Mouse (Mus musculus) lung, embryonic 16.5 days (tissue): ENCODE data around the gene Afap1l2. TPM values are rescaled to one million over a fixed set of nuclear protein-coding genes. Genes with fewer than 3 reads are reported as not detected.

ENCODE experiments used
- ATAC-seq: fragments of 200-750 bp; cut with Nextera tagmentation; 2 replicates; pipeline ENCODE4 v1.8.0; 2017; ENCODE audit warnings: low read depth, mild to moderate bottlenecking, moderate library complexity
- H3K27ac ChIP-seq: fragments of 300-500 bp; sonication (generic); 2 replicates; pipeline ENCODE4 v1.5.1; 2014; ENCODE audit warnings: mild to moderate bottlenecking, control low read depth, low read length
- H3K27me3 ChIP-seq: fragments of 300-500 bp; sonication (generic); 2 replicates; pipeline ENCODE4 v1.6.1; 2014; ENCODE audit warnings: low read depth, low read length, mixed read lengths; ENCODE audit not compliant: control insufficient read depth, insufficient read depth
- H3K36me3 ChIP-seq: fragments of 300-500 bp; sonication (generic); 2 replicates; pipeline ENCODE4 v1.6.1; 2014; ENCODE audit warnings: low read length; ENCODE audit not compliant: control insufficient read depth, insufficient read depth
- H3K4me1 ChIP-seq: fragments of 300-500 bp; sonication (generic); replicated peaks from 2 replicates; pipeline ENCODE4 v1.6.1; 2014; ENCODE audit warnings: low read length, mixed read lengths; ENCODE audit not compliant: control insufficient read depth, insufficient read depth
- H3K4me2 ChIP-seq: fragments of 300-500 bp; sonication (generic); 2 replicates; pipeline ENCODE4 v1.6.1; 2014; ENCODE audit warnings: low read depth, low read length, control low read depth
- H3K4me3 ChIP-seq: fragments of 300-500 bp; sonication (generic); 2 replicates; pipeline ENCODE4 v1.5.1; 2014; ENCODE audit warnings: mild to moderate bottlenecking, low read length, control low read depth
- H3K9ac ChIP-seq: fragments of 300-500 bp; sonication (generic); 2 replicates; pipeline ENCODE4 v1.6.1; 2014; ENCODE audit warnings: low read length, control low read depth
- H3K9me3 ChIP-seq: fragments of 300-500 bp; sonication (generic); 2 replicates; pipeline ENCODE4 v1.6.1; 2016; ENCODE audit warnings: low read length; ENCODE audit not compliant: control insufficient read depth
- WGBS: fragments of 180-500 bp; shearing (Covaris S2); extraction: QIAGEN DNeasy Blood & Tissue Kit; methylation state at CpG from one replicate; pipeline ENCODE4 v1.1.7; 2014; 5-methylcytosine and 5-hydroxymethylcytosine counted together
- polyA plus RNA-seq: library from polyadenylated mRNA; unstranded; fragments of >200 nt; fragmentation: Nextera tagmentation; extraction: Ambion mirVana; gene quantifications from 2 replicates; pipeline ENCODE4 v1.2.1, GENCODE M21; 2015

Gene Afap1l2
- polyA plus RNA-seq, 1 experiment from 2014 or later: 31.3 TPM

- 80% methylated on average over 9 of the region's 9 CpGs for WGBS
- no peak overlapping the region for H3K4me2 ChIP-seq
- no peak overlapping the region for H3K27ac ChIP-seq
- no peaks in the 10 kb centered on the region for H3K27me3 ChIP-seq
- no peak overlapping the region for H3K4me3 ChIP-seq
- peaks cover 7% of the 10 kb centered on the region; the same call in 1 of the 2 replicates for H3K4me1 ChIP-seq
- no peak overlapping the region for H3K9ac ChIP-seq
- no peaks in the 10 kb centered on the region for H3K36me3 ChIP-seq
- ATAC-seq: peak; percentile 49; the same call in 1 of the 2 replicates
- no peaks in the 10 kb centered on the region for H3K9me3 ChIP-seq
These were observed 78.0 kb downstream of the Afap1l2 start for GRCm38 (mm10) chr19:56930029-56930428.

- Histone ChIP-seq H3K36me3 (no peaks in the 10 kb centered on the region), H3K9me3 (no peaks in the 10 kb centered on the region), H3K4me3 (no peak overlapping the region), H3K4me2 (no peak overlapping the region), H3K9ac (no peak overlapping the region), H3K27ac (no peak overlapping the region), H3K4me1 (peaks cover 7% of the 10 kb centered on the region; the same call in 1 of the 2 replicates), H3K27me3 (no peaks in the 10 kb centered on the region)
- WGBS: 64% methylated on average over 3 of the region's 3 CpGs
- peak; percentile 53; the same call in 1 of the 2 replicates for ATAC-seq
These were observed 78.6 kb downstream of the Afap1l2 start for GRCm38 (mm10) chr19:56929392-56929791.

DNA sequence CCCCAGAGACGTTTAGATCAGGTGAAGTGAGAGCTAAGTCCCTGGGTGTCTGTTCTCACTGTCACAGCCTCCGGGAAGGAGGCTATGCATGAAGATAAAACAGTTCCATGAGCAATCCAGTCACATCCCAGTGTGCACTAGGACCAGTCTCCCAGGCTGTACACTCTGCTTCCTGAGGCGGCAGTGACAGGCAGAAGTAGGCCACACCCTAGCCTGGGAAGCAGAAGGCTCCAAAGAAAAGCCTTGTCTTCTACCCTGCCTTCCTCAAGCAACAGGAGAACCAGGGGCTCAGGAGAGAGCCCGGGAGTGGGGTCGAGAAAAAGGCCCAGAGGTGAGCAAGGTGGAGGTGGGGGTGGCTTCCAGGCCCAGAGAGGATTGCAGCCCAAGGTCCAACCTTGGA is 86.3 kb downstream of the Afap1l2 start:
- Histone ChIP-seq H3K4me1 (no peaks in the 10 kb centered on the region), H3K4me3 (no peak overlapping the region)
- no peak for ATAC-seq

DNA sequence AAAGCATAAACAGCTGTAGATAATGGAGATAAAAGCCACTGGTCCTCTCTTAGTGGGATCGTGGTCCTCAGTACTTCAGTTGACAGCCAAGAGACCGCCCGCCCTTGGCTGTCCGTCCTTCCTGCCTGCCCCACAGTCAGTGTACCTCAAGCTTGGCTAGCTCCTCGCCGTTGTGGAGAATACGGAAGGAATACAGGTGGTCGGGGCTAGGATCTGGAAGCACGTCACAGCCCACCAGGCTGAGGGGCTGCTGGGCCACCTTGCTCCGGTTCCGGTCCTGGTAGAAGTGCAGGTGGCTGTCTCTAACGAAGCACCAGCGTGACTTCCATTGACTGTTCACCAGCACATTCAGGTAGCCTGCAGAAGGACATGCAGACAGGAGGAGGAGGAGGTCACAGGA is 87.8 kb downstream of the Afap1l2 start:
- Histone ChIP-seq H3K36me3 (no peaks in the 10 kb centered on the region), H3K9me3 (no peaks in the 10 kb centered on the region), H3K4me1 (peaks cover 11% of the 10 kb centered on the region), H3K27ac (no peak overlapping the region), H3K27me3 (no peaks in the 10 kb centered on the region), H3K4me2 (no peak overlapping the region), H3K4me3 (no peak overlapping the region), H3K9ac (no peak overlapping the region)
- ATAC-seq: no peak
- 85% methylated on average over 13 of the region's 13 CpGs for WGBS

More for the DNA sequence above, 86.3 kb downstream of the Afap1l2 start:
- 65% methylated on average over 5 of the region's 5 CpGs for WGBS
- no peak overlapping the region for H3K27ac ChIP-seq
- no peak overlapping the region for H3K9ac ChIP-seq
- no peaks in the 10 kb centered on the region for H3K9me3 ChIP-seq
- H3K27me3 ChIP-seq: no peaks in the 10 kb centered on the region
- no peak overlapping the region for H3K4me2 ChIP-seq
- no peaks in the 10 kb centered on the region for H3K36me3 ChIP-seq

- H3K27me3 ChIP-seq: no peaks in the 10 kb centered on the region
- no peaks in the 10 kb centered on the region for H3K36me3 ChIP-seq
- H3K9me3 ChIP-seq: 0 out of 2 replicates have a peak, but pooled peaks cover under 1% of the 10 kb centered on the region
- no peak overlapping the region for H3K27ac ChIP-seq
- no peak overlapping the region for H3K4me3 ChIP-seq
- H3K4me1 ChIP-seq: peaks cover 11% of the 10 kb centered on the region
- ATAC-seq: peak; percentile 76
- 17% methylated on average over 7 of the region's 7 CpGs for WGBS
- H3K4me2 ChIP-seq: no peak overlapping the region
- H3K9ac ChIP-seq: no peak overlapping the region
These were observed 88.4 kb downstream of the Afap1l2 start for GRCm38 (mm10) chr19:56919628-56920027.

GRCm38 (mm10) chr19:56915084-56915483 is 92.9 kb downstream of the Afap1l2 start:
- Histone ChIP-seq H3K27me3 (no peaks in the 10 kb centered on the region), H3K9me3 (0 out of 2 replicates have a peak, but pooled peaks cover 2% of the 10 kb centered on the region), H3K4me2 (0 out of 2 replicates have a peak overlapping the region, but pooled peaks have one; percentile 29), H3K36me3 (0 out of 2 replicates have a peak, but pooled peaks cover 4% of the 10 kb centered on the region), H3K4me1 (peaks cover 16% of the 10 kb centered on the region), H3K4me3 (no peak overlapping the region), H3K27ac (peak overlapping the region; percentile 90), H3K9ac (no peak overlapping the region)
- peak; percentile 84 for ATAC-seq
- WGBS: 47% methylated on average over 6 of the region's 6 CpGs

DNA sequence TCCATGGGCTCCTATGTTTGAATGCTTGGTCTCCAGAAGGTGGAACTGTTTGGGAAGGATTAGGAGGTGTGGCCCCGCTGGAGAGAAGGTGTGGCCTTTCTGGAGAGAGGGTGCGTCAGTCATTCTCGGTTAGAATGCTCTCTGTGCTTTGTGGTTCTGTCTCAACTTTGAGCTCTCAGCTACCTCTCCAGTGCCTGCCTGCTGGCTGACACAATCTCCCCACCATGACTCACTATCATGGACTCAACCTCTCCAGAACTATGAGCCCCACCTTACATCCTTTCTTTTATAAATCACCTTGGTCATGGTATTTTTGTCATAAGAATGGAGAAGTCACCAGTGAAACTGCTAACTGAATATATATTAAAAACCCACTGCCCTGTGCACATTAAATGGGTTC is 93.4 kb downstream of the Afap1l2 start:
- H3K36me3 ChIP-seq: 0 out of 2 replicates have a peak, but pooled peaks cover 4% of the 10 kb centered on the region
- H3K4me2 ChIP-seq: no peak overlapping the region
- 85% methylated on average over 3 of the region's 3 CpGs for WGBS
- no peak for ATAC-seq
- no peak overlapping the region for H3K9ac ChIP-seq
- no peak overlapping the region for H3K4me3 ChIP-seq
- H3K27me3 ChIP-seq: no peaks in the 10 kb centered on the region
- H3K4me1 ChIP-seq: peaks cover 16% of the 10 kb centered on the region
- H3K27ac ChIP-seq: peak overlapping the region; percentile 21
- H3K9me3 ChIP-seq: 0 out of 2 replicates have a peak, but pooled peaks cover 2% of the 10 kb centered on the region

DNA sequence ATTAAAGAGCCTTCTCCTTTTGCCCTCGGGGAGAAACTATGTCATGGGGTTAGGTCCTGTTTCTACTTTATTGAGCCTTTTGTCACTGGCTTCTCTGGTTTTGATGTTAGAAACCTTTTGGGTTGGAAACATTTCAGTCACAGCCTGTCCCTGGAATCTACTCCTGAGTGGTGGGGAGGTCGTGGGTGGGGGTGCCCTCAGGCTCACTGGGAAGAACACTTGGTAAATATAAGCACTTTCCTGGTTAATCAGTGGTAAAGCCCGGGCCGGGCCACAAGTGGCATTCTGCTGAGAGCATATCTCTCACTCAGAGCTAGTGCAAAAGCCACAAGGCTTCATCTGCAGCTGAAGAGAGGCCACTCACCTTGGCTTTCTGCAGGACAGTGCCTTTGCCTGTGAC is 94.3 kb downstream of the Afap1l2 start:
- Histone ChIP-seq H3K36me3 (0 out of 2 replicates have a peak, but pooled peaks cover 4% of the 10 kb centered on the region), H3K27ac (peak overlapping the region; percentile 21), H3K4me2 (no peak overlapping the region), H3K27me3 (no peaks in the 10 kb centered on the region), H3K4me1 (peaks cover 16% of the 10 kb centered on the region), H3K4me3 (no peak overlapping the region), H3K9me3 (0 out of 2 replicates have a peak, but pooled peaks cover 2% of the 10 kb centered on the region), H3K9ac (no peak overlapping the region)
- ATAC-seq: no peak
- WGBS: 55% methylated on average over 4 of the region's 4 CpGs

DNA sequence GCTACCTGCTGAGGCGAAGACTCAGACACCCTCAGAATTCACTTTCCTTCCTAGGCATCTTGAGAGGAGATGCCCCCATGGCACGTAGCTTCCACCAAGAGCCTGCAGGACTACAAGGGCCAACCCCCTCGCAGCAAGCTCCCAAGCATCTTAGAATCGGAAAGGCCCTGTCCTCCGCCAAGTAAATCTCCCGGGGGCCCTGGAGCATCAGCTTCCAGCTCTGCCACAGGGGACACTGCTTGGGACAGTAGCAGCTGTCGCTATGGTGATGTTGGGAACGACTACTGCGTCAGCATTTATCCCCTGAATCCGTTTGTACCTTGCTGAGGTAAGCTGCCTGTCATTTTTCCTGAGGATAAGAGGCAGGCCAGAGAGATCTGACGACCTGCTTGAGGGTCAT is 97.5 kb downstream of the Afap1l2 start:
- no peak overlapping the region for H3K4me3 ChIP-seq
- H3K27ac ChIP-seq: no peak overlapping the region
- WGBS: 68% methylated on average over 11 of the region's 11 CpGs
- H3K4me2 ChIP-seq: no peak overlapping the region
- no peak overlapping the region for H3K9ac ChIP-seq
- no peaks in the 10 kb centered on the region for H3K27me3 ChIP-seq
- H3K4me1 ChIP-seq: peaks cover 7% of the 10 kb centered on the region
- H3K9me3 ChIP-seq: 0 out of 2 replicates have a peak, but pooled peaks cover 2% of the 10 kb centered on the region
- ATAC-seq: no peak
- 0 out of 2 replicates have a peak, but pooled peaks cover 4% of the 10 kb centered on the region for H3K36me3 ChIP-seq
